Mouse (Mus musculus) heart, postnatal 0 days (tissue): Measurements from ENCODE around the gene Gphn.

Source experiments
- CTCF ChIP-seq: IDR thresholded peaks from 2 replicates; pipeline ENCODE4 v1.5.1; 2016; ENCODE audit warnings: antibody characterized with exemption, control low read depth, low read depth
- EP300 ChIP-seq: IDR thresholded peaks from 2 replicates; pipeline ENCODE4 v1.6.1; 2016; ENCODE audit warnings: antibody characterized with exemption, low read depth

DNA sequence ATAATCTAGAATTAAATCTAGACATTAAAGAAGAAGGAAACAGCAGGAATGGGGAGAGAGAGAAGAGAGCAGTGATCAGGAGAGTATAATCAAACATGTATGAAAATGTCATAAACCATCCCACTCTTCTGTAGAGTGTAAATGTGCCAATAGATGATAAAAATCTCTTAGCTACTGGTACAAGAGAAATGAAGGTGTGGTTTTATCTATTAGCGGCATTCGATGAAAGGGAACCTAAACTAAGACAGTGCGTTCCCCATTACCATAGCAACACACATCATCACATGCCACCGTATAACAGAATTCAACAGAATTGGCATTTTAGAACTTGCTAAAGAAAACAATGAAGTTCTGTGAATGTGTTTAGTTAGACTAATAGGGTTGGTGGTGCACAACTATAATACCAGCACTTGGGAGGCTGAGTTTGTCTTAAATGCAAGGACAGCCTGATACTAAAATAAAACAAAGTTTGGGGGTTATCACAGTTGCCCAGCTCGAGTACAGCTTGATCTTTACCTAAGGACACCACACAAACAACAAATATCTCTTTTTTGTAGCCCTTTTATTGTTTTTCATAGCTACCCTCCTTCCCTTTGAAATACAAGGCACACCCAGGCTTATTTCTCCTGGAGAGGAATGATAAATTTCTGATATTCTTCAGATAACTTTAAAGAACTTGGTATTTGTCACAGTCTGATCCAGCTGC lies 452.1 kb downstream of the Gphn start:
- TF ChIP-seq CTCF (no peak), EP300 (no peak)
